Mouse (Mus musculus): Measurements from ENCODE around the gene Iba57.

Iba57 gene

GRCm38 (mm10) chr11:59134373-59134997 lies 29.1 kb downstream of the Iba57 start:
- CTCF ChIA-PET = no interaction called here

GRCm38 (mm10) chr11:59132065-59132464 lies 31.5 kb downstream of the Iba57 start:
- CTCF ChIA-PET = no interaction called here

- CTCF ChIA-PET = no interaction called here
Measured at GRCm38 (mm10) chr11:59131348-59131919, 32.1 kb downstream of the Iba57 start.

GRCm38 (mm10) chr11:59130782-59131181 lies 32.8 kb downstream of the Iba57 start:
- CTCF ChIA-PET = no interaction called here

- CTCF ChIA-PET = no interaction called here
Measured at GRCm38 (mm10) chr11:59105945-59106344, 57.6 kb downstream of the Iba57 start.

All from spleen, embryonic (tissue).